Mouse (Mus musculus) myocyte (in vitro differentiated cells): ENCODE measurements around the gene Tmem88. TPM values are rescaled to one million over a fixed set of nuclear protein-coding genes. Genes with fewer than 3 reads are reported as not detected.

Experiments
- H3K27me3 ChIP-seq: one replicate; pipeline ENCODE4 v1.6.1; 2011; ENCODE audit not compliant: control insufficient read depth, insufficient read depth, insufficient read length
- H3K36me3 ChIP-seq: one replicate; pipeline ENCODE4 v1.6.1; 2011; ENCODE audit not compliant: control insufficient read depth, insufficient read depth
- H3K4me2 ChIP-seq: one replicate; pipeline ENCODE4 v1.6.1; 2011; ENCODE audit warnings: low read depth, control low read depth
- H3K4me3 ChIP-seq: one replicate; pipeline ENCODE4 v1.5.1; 2011; ENCODE audit warnings: mild to moderate bottlenecking, control low read depth, moderate library complexity
- H3K79me2 ChIP-seq: one replicate; pipeline ENCODE4 v1.6.1; 2011; ENCODE audit not compliant: control insufficient read depth, insufficient read depth
- H3ac ChIP-seq: one replicate; pipeline ENCODE4 v1.6.1; 2011; ENCODE audit not compliant: control insufficient read depth, insufficient read length
- CEBPB ChIP-seq: IDR thresholded peaks from 2 replicates; pipeline ENCODE4 v1.6.1; 2011; ENCODE audit warnings: mild to moderate bottlenecking, moderate library complexity; ENCODE audit not compliant: poor library complexity, insufficient read depth, severe bottlenecking
- E2F4 ChIP-seq: IDR thresholded peaks from one replicate; pipeline ENCODE4 v1.6.1; 2011; ENCODE audit warnings: mild to moderate bottlenecking, control low read depth, moderate library complexity; ENCODE audit not compliant: insufficient read depth
- MAX ChIP-seq: IDR thresholded peaks from one replicate; pipeline ENCODE4 v1.6.1; 2011; ENCODE audit warnings: low read depth, mild to moderate bottlenecking, control low read depth
- MYOD1 ChIP-seq, 3 experiments: IDR thresholded peaks; one replicate each; pipeline ENCODE4 v1.6.1; 2011; ENCODE audit warnings: control low read depth in 2 of 3, low read depth in 2 of 3, mild to moderate bottlenecking in 2 of 3, moderate library complexity in 1 of 3; ENCODE audit not compliant: insufficient read length in 2 of 3, control insufficient read depth in 1 of 3
- MYOG ChIP-seq, 3 experiments: IDR thresholded peaks; one replicate each; pipeline ENCODE4 v1.6.1; 2011; ENCODE audit warnings: control low read depth in 2 of 3, low read depth in 2 of 3, mild to moderate bottlenecking in 2 of 3; ENCODE audit not compliant: insufficient read length in 2 of 3, control insufficient read depth in 1 of 3, insufficient read depth in 1 of 3
- POLR2A ChIP-seq: IDR thresholded peaks from one replicate; pipeline ENCODE4 v1.6.1; 2011; ENCODE audit warnings: low read depth, mild to moderate bottlenecking, control low read depth, moderate library complexity; ENCODE audit not compliant: insufficient read length
- POLR2AphosphoS2 ChIP-seq: IDR thresholded peaks from one replicate; pipeline ENCODE4 v1.6.1; 2011; ENCODE audit warnings: low read depth, control low read depth; ENCODE audit not compliant: insufficient read length
- REST ChIP-seq: IDR thresholded peaks from one replicate; pipeline ENCODE4 v1.6.1; 2011; ENCODE audit warnings: mild to moderate bottlenecking, control low read depth, moderate library complexity; ENCODE audit not compliant: insufficient read depth, insufficient read length
- SRF ChIP-seq: IDR thresholded peaks from one replicate; pipeline ENCODE4 v1.6.1; 2011; ENCODE audit warnings: low read depth; ENCODE audit not compliant: control insufficient read depth, insufficient read length
- TCF12 ChIP-seq: IDR thresholded peaks from one replicate; pipeline ENCODE4 v1.6.1; 2011; ENCODE audit warnings: mild to moderate bottlenecking, control low read depth; ENCODE audit not compliant: poor library complexity, insufficient read depth, severe bottlenecking
- TCF3 ChIP-seq: IDR thresholded peaks from one replicate; pipeline ENCODE4 v1.6.1; 2011; ENCODE audit warnings: low read depth, control low read depth; ENCODE audit not compliant: insufficient read length
- USF1 ChIP-seq: IDR thresholded peaks from one replicate; pipeline ENCODE4 v1.6.1; 2011; ENCODE audit warnings: low read depth, mild to moderate bottlenecking, control low read depth, moderate library complexity
- polyA plus RNA-seq: library from polyadenylated mRNA; unstranded; fragments of >200 nt; fragmentation: generic; extraction: Trizol; gene quantifications from one replicate; pipeline ENCODE4 v1.2.1, GENCODE M21; 2012; ENCODE audit warnings: missing spikeins

The Tmem88 gene
- polyA plus RNA-seq, 1 experiment: 0.16 TPM

DNA sequence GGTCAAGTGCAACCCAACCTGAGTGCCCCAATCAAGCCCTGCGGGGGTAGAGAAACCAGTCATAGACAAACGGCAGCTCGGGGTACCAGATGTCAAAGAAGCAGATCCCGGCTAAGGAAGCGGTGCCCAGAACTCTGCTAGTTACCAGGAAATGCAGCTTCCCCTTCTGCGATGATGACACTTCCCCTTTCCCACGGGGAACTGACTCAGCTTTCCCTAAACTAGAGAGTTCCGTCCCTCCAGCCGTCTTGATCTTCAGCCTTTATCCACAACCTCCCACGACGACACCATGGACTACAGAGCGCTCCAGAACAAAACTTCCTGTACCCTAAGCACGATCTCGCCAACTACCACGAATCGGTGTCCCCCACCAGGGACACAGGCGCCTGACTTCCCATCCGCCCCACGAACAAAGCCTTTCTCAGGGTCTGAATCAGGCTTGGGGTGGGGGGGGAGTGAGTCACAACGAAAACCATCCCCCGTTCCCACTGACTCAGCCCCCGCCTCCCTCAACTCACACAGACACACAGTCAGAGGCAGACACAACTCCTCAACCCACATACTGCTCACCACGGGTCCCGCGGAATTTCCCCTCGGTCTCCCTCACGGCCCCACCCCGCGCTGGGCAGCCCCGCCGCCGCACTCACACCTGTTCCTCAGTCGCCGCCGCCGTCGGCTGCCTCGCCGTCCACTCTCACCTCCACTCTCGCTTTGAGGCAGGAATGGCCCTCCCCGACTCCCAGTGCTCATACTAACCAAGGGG is 12.5 kb upstream of the Tmem88 start:
- Histone ChIP-seq H3K4me2 (peak overlapping the region; percentile 96), H3K4me3 (peak overlapping the region; percentile 100), H3K36me3 (peaks cover 30% of the 10 kb centered on the region), H3K27me3 (no peaks in the 10 kb centered on the region), H3K79me2 (peaks cover 68% of the 10 kb centered on the region), H3ac (peak overlapping the region; percentile 69)
- TF ChIP-seq CEBPB: 0 out of 2 replicates have a peak, but pooled peaks have one; percentile 3
- peak; percentile 18 to 92 (median 87) for TF ChIP-seq MYOG (IDR thresholded peaks at IDR 0.05; ENCODE audit: control insufficient read depth in 1 of 3, insufficient read depth in 1 of 3, insufficient read length in 2 of 3, low read depth in 2 of 3)
- no peak for TF ChIP-seq REST
- peak; percentile 79 for TF ChIP-seq POLR2AphosphoS2
- TF ChIP-seq MAX: no peak
- no peak for TF ChIP-seq E2F4
- TF ChIP-seq SRF: no peak
- peak in 2 of 3 experiments; percentile 87 to 97 for TF ChIP-seq MYOD1 (IDR thresholded peaks at IDR 0.05; ENCODE audit: control insufficient read depth in 1 of 3, insufficient read length in 2 of 3, low read depth in 2 of 3)
- peak; percentile 52 for TF ChIP-seq POLR2A
- TF ChIP-seq USF1: no peak
- TF ChIP-seq TCF3: no peak
- no peak for TF ChIP-seq TCF12

DNA sequence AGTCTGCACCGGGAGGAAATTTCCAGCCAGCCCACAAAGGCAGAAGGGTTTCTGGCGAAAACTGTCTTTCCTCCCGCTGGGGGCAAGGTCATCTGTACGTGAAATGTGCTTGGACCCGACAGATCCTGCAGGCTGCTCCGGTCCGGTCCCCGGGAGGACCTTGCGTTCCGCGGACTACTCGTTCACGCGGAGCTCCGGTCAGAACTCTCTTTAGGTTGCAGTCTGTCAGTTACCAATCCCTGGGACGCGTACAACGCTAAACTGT is 11.9 kb upstream of the Tmem88 start:
- H3K4me3 ChIP-seq: peak overlapping the region; percentile 100
- TF ChIP-seq POLR2AphosphoS2: peak; percentile 45
- no peak for TF ChIP-seq TCF12
- H3K36me3 ChIP-seq: peaks cover 30% of the 10 kb centered on the region
- peaks cover 68% of the 10 kb centered on the region for H3K79me2 ChIP-seq
- H3K4me2 ChIP-seq: peak overlapping the region; percentile 96
- H3K27me3 ChIP-seq: no peaks in the 10 kb centered on the region
- H3ac ChIP-seq: peak overlapping the region; percentile 69

DNA sequence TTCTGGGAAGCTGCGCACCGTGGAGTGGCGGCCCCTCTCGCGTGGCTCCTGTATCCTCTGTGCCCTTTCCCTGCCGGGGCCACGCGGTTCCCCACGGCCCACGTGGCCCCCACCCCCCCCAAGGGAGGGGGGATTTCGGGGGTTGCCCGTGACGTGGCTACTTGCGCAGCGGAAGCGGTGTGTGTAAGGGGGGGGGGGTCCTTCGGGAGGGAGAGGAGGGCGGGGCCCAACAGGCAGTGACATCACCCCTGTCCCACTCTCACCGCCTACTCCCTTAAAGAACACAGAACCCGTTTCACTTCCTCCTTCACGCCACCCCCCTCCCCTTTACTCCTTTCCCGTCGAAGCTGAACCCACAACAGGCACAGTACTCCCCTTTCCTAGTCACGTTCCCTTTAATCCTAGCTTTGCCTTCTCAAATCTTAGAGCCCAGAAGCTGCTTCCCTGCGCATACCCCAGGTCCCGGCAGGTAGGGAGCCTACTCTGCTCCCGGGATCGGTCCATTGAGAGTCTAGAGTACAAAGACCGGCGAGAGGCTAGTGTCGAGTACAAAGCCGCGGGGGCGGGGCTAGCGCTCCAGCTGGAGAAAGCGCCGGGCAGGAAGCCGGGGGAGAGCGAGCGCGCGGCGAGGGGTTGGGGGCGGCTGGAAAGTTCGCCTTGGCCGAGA is 11.5 kb upstream of the Tmem88 start:
- Histone ChIP-seq H3K4me3 (peak overlapping the region; percentile 100), H3K4me2 (peak overlapping the region; percentile 96), H3K79me2 (peaks cover 68% of the 10 kb centered on the region), H3ac (peak overlapping the region; percentile 69), H3K27me3 (no peaks in the 10 kb centered on the region), H3K36me3 (peaks cover 30% of the 10 kb centered on the region)
- peak in 1 of 3 experiments; percentile 10 for TF ChIP-seq MYOD1 (IDR thresholded peaks at IDR 0.05; ENCODE audit: control insufficient read depth in 1 of 3, insufficient read length in 2 of 3, low read depth in 2 of 3)
- no peak for TF ChIP-seq SRF
- TF ChIP-seq MAX: no peak
- TF ChIP-seq E2F4: no peak
- TF ChIP-seq TCF3: no peak
- no peak for TF ChIP-seq REST
- TF ChIP-seq USF1: no peak
- TF ChIP-seq POLR2AphosphoS2: peak; percentile 76
- TF ChIP-seq MYOG (IDR thresholded peaks at IDR 0.05; ENCODE audit: control insufficient read depth in 1 of 3, insufficient read depth in 1 of 3, insufficient read length in 2 of 3, low read depth in 2 of 3): no peak
- TF ChIP-seq CEBPB: no peak
- TF ChIP-seq POLR2A: peak; percentile 42
- TF ChIP-seq TCF12: no peak

DNA sequence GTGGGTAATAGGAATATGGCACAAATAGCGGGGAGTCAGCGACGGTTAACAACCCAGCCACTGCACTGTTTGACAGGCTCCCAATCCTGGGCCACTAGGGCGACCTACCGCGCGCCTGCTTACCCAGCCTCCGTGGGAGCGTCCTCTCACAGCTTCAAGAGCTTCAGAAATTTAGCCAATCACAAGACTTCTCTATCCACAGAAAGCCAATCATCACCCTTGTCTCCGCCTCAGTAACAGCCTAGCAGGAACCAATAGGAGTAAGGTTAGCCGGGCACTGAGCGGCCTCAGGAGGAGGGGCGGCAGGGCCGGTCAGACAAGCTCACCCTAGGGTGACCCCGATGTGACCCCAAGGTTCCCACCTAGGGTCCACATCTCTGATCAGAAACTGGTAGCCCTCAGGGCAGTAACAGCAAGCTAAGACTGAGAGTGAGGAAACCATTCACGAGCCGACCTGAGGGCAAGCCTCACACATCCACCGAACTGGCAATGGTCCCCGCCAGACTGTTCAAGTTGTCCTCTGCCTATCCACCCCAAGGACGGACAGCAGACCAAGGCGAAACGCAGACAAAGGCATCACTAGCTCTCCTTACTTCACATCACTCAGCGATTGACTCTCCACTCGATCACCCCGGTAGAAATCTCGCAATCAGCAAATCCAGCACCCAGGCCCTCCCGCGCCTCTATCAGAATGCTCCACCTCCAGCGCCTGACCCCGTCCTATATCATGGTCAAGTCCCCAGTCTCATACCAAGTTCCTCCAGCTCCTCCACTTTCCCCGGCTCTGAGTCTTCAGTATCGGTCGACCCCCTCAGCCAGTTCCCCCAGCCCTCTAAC is 10.7 kb upstream of the Tmem88 start:
- Histone ChIP-seq H3K4me2 (peak overlapping the region; percentile 96), H3K36me3 (peaks cover 34% of the 10 kb centered on the region), H3K79me2 (peaks cover 61% of the 10 kb centered on the region), H3ac (peak overlapping the region; percentile 69), H3K4me3 (peak overlapping the region; percentile 100), H3K27me3 (no peaks in the 10 kb centered on the region)
- TF ChIP-seq POLR2A: peak; percentile 54
- TF ChIP-seq USF1: no peak
- no peak for TF ChIP-seq MYOD1 (IDR thresholded peaks at IDR 0.05; ENCODE audit: control insufficient read depth in 1 of 3, insufficient read length in 2 of 3, low read depth in 2 of 3)
- no peak for TF ChIP-seq TCF3
- TF ChIP-seq SRF: no peak
- TF ChIP-seq POLR2AphosphoS2: peak; percentile 80
- TF ChIP-seq MAX: no peak
- no peak for TF ChIP-seq MYOG (IDR thresholded peaks at IDR 0.05; ENCODE audit: control insufficient read depth in 1 of 3, insufficient read depth in 1 of 3, insufficient read length in 2 of 3, low read depth in 2 of 3)
